Mouse (Mus musculus): ENCODE results near the gene Shcbp1. TPM values are rescaled to one million over a fixed set of nuclear protein-coding genes. Genes with fewer than 3 reads are reported as not detected.

The Shcbp1 gene
- 0.55 TPM for total RNA-seq (2023)

GRCm38 (mm10) chr8:4779254-4780055 lies at the start of gene Shcbp1:
Gene Shcbp1 (minus strand): TSS chr8:4779567.

Other genes with a start within 250 kb of the Shcbp1 start
- gene Zfp958, start 166.4 kb downstream of the Shcbp1 start, total RNA-seq (2023): 8.4 TPM